Mouse (Mus musculus) layer of hippocampus, adult 11-12 months (tissue): Measurements from ENCODE around the gene Mfsd5.

Source experiments
- DNase-seq: peaks from one replicate; pipeline ENCODE4 v3.0.0; 2022; ENCODE audit warnings: low spot score

The Mfsd5 gene

DNA sequence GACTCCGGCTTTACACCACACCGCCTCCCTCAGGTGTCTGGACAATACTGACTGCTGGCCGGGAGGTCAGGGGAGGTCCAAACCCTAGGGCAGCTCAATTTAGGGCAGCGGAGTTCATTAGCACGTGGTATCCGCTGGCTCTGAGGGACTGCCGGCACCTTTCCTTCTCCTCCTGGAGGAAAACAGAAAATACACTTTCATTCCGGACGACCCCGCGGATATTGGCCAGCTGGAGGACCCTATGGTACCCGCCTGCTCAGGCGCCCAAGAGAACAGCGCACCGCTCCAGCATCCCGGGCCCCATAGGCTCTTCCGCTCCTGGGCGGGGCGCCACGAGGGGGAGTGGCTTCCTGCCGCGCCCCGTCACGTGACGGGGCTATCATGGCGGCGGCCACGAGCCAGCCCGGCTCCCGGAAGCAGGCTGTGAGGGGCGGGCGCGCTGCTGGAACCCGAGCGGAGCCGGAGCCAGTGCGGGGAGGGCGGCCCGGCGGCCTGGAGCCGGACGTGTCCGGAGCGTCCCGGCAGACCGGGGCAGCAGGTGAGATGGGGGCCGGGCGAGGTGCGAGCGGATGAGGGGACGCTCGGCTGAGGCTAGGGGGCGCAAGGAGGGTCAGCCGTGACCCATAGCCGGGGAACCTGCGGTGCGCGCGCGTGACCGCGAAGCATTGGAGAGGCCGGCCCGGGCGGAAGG is at the start of gene Mfsd5:
Gene Mfsd5, plus strand, starts transcription at position 363 of the 691 bp plus-strand sequence.
- DNase-seq, result peak; percentile 84

DNA sequence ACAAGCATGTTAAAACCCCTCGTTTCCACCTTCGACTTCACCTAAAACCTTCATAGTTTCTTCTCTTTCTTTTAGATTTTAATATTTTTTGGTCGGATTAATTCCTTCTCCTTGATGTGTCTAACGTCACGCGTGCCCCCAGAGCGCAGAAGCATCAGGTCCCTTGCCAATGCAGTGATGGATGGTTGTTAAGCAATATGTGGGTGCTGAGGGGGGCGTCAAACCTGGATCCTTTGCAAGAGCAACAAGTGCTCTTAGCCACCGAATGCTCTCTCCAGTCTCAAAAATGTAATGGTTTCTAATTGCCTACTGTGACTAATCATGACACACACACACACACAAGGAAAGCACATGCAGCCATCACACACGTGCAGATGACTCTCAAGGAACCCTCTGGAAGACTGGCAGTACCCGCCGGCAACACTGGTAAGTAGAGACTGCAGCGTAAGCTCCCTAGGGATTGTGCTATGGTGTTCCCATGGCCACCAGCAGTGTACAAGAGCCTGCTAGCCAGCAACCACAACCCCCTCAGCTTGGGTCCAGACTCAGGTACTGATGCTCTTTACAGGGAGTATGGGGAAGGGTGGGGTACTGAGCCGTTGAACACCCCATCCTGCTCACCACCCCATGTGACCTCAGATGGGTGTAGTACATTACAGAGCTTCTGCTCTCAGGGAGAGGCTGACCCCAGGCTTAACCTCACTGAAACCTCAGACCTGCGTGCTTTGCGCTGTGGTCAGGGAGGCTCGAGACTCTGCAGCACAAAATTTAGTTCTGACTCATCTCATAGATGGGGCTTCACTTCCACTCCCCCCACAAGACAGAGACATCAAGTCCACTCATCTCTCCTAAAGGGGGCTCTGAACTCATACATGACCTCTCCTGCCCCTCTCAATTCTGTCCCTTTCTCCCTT is 48.6 kb upstream of the Mfsd5 start:
- no peak for DNase-seq

DNA sequence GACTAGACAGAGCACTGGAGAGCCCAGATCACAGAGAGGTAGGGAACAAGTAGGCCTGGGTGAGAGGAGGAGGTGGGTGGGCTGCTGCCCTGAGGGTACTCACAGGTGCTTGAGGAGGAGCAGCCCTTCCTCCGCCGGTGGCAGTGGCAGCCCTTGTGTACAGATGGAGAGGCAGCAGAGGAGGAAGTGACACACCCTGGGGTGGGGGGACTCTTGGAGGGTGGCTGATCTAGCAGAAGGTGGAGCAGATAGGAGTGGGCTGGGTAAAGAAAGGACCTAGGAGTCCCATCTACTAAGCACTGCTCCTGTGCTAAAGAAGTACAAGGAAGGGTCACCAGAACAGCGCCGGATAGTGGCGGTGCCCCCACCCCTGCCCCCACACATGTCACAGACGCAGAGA is 47.5 kb upstream of the Mfsd5 start, which contains the start of gene Itgb7:
Gene Itgb7, minus strand, starts transcription at position 197 of the 400 bp plus-strand sequence.
- DNase-seq, result no peak

DNA sequence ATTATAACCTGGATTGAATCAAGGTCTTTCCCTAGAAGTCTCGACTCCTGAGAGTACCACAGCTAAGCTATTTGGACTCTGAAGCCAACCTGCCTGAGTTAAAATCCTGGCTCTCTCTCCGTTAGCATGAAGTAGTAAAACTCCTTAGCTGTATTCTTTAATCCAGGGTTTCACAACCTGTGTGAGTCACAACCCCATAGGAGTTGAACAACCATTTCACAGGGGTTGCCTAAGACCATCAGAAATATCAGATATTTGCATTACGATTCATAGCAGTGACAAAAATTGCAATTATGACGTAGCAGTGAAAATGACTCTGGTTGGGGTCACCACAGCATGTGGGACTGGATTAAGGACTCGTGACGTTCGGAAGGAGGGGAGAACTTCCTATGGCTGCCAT is 46.5 kb upstream of the Mfsd5 start:
- no peak for DNase-seq

DNA sequence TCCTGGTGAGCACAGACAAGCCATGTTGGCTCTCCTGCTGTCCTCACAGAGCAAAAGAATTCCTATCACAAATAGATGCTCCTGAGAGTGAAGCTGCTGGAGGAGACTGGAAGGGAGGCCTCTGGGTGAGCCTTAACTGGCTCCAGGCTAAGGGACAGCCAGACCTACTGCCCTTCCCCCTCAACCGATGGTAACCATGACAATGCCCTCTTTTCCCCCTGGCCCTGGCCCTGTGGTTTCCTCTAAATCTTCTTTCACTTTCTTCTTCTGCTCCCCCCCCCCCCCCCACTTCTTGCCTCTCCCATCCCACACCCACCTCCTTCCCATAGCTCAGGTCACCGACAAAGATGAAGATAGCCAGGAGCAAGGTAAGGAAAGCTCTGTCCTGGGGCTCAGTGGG is 45.4 kb upstream of the Mfsd5 start:
- DNase-seq, result no peak

DNA sequence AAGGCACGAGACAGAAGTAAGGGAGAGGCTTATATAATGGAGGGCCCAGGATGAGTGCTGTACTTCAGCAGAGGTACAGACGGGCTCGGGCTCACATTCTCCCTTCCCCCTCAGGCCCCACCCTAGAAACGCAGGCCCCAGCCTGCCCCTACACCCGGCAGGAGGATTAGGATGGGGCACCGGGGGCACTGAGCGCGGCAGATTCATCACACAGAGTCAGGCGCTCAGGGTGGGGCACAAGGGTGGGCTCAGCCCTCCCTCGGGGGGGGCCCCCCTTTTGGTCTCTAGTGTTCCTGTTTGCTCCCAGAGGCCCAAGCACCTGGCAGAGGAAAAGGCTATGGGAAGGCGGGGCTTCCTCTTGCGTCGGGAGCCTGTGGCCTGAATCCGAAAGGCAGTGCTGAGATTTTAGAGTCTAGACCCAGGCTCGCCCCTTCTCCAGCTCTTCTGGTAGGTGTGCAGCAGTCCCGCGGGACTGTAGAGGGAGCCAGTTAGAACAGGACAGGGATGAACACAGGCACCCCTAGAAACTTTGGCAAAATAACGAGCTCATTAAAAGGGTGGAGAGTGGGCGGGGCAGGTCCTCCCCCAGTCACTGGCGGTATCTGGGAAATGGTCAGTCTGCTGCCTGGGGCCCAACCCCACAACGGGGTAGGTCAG is 43.8 kb upstream of the Mfsd5 start:
- DNase-seq, result no peak

DNA sequence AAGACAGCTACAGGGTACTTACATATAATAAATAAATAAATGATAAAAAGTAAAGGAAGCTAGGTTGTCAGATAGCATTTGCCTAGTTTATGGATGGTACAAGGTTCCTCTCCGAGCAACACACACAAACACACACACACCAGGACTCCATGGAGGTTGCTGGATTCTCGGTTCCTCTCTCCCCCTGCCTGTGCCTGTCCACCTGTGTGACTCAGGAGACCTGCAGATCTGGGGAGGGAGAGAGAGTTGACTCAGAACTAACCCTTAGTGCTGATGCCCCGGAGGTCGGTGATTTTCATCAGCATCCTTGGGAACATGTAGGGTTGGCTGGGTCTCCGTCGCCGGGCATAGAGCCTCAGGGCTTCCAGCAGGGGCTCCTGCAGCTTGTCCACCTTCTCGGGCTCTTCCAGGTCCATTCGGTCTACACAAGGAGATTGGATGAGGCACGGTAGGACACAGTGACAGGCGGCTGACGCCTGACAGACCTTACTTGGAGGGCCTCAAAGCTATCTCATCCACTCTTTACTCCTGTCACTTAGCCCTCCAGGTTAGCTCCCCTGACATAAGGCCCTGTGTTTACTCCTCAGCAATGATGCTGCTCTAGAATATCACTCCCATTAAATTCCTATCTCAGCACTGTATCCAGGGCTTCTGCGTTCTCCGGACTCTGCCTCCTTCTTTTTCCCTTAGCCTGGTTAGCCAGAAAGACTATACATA is 40.6 kb upstream of the Mfsd5 start:
- no peak for DNase-seq

DNA sequence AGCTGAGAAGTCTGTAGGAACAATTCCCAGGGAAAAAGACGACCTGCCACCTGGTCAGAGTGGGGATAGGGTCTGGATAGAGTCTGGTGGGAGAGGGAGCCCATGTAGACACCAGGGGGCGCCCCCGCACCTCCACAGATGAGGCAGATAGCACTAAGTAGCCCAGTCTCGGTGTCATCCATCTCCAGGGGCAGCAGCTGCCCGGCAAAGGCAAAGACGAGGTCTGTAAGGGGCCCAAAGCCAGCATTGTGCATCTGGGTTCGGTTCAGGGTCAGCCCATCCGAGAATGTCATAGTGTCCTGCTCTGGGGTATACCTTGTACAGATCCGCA is 40.0 kb upstream of the Mfsd5 start:
- DNase-seq, result peak; percentile 87

DNA sequence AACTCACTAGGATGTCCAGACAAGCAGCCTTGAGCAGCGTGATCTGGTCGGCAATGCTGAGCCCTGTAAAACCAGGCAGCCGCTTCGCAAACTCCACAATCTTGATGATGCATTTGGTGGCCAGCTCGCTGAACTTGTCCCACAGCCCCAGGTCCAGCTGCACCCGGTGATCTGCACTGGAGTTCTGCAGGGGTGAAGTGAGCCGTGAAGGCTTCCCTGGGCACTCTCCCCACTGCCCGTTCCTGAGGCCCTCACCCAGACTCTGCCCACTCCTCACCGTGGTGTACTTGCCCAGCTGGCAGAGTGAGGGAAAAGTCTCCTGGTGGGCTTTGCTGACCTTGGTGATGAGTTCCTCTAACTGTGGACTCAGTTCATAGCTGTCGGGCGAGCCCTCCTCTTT is 39.4 kb upstream of the Mfsd5 start:
- no peak for DNase-seq

DNA sequence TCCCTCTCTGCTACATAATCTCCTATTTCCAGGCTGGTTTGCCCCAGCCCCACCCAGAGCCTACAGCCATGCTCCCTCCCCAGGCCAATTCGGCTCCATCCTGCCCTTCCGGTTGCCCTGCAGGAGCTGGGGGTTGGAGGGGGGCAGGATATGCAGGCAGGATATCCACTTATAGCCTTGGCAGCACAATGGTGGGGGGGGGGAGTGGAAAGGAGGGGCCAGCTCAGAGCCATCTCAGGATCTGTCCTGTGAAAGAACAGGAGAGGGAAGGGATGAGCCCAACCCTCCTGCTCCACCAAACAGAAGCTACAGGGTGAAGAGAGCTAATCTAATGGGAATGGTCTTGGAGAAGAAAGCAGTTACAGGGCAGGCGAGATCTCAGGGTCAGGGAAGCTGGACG is 38.6 kb upstream of the Mfsd5 start:
- no peak for DNase-seq

DNA sequence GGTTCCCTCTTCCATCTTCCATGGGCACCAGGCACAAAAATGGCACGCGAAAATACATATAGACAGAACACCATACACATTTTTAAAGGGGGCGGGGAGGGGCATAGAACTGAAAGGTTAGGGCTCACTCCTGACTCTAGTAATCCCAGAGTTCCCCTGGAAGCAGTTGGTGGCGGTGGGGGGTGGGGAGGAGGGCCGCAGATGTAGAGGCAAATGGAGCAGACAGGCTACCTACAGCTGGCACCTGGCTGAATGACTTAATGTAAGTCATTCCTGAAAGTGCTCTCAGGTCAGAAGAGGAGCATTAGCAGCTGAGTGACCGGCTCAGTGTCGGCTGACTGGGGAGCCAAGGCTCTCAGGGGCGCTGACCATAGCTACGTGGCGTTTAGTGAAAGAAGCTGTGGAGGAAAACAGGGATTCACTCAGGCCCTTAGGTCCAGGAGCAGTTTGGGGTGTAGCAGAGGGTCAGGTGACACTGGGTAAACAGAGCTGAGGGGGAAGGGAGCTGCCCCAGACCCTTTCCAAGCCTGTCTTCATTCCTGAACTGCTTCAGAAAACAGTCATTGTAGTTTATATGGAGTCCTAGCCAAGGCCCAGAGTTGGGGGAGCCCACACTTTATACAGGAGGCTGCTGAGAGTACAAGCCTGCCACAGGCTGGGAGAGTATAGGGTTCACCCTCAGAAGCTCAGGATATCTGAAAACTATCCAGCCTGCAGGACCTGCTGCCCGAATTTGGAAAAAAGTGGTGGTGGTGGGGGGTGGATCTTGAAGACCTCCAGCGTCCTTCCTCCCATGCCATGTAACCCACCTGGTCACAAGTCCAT is 36.6 kb upstream of the Mfsd5 start:
- DNase-seq, result no peak

DNA sequence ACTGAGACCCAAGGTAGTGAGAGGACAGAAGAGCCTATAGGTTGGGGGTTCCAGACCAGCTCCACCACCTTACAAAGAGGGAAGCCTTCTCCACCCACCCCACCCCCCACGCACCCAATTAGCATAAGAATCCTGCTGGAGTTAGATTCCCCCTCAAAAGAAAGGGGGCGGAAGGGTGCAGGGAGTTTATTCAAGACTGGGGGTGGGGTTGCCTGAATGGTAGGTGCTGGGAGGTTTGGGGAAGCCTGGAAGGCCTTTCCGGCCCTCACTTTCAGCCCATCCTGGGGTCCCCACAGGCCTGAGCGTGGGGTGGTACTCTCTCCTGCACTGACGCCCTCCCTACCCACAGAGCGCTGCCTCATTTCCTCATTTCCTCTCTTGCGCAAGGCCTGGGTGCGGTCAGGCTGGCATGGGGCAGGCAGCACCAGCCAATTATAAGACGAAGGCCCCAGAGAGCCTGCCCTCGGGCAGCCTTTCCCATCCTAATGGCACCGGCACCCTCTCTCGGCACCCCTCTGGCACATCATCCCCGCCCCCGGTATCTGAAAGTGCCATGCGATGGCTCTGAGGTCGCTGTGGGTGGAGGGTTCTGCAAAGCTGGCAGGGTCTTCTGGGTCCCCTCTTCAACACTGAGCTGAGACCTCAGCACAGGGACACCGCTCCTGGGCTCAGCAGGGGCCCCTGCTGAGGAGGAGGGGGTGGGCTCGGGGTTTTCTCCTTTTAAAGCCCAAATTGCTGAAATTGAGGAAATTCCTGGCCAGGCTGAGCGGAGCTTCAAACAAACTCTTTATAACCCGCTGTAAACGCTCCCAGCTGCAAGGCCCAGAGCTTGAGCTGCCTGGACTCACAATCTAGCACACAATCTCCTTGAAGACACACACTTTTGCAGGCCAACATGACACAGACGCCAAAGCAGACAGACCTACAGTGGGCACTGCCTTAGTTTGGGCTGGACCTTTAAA is 35.7 kb upstream of the Mfsd5 start:
- no peak for DNase-seq

DNA sequence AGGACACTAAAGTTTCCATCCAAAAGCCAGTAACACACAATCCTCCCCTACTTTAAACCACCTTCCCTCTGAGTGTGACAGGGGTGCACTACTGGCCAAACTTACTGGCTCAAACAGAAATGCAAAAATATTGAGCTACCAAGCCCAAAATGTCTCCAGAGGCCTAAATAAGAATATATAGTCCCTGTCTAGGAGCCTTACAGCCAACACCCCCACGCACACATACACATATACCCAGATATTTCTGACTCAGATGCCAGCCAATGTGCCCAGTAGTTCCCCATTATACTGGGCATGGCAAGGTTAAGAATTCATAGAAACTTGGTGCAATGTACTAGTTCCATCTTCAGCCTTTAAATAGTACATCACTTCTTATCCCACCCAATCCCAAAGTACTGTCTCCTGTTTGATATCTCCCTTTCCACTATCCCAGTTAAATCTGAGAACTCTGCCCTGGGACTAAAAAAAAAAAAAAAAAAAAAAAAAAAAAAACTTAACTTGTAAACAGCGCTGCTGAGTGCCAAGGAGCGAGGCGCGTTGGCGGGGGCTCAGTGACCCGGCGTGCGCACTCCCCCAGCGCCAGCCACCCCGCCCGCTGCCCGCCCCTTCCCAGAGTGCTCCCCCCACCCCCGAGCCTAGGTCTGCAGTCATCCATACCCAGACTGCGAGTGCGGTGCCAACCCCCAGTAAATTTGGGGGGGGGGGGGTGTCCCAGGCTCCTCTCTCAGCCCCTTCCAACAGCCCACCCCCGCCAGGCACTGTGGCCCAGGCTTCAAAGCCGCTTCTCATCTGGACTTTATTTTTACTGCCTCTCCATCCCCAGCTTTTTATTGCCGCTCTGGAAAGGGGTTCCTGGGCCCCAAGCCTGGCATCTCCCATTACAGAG is 34.7 kb upstream of the Mfsd5 start:
- no peak for DNase-seq

DNA sequence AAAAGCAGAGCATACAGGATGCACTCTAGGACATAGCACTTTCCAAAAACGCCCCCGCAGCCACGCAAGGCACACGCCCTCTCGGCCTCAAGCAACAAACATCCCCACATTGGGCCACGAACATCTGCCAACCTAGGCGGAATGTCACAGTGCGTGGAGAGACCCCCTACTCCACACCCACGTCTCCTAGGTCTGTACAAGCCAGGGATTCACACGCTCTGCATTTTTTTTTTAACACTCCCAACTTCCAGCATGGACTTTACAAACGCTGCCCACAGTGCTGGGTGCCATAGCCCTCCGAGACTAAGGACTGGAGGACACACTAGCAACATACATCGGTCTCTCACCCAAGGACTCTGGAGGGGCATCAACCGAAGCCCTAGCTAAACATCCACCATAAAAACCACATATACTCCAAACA is 33.8 kb upstream of the Mfsd5 start:
- DNase-seq, result no peak

DNA sequence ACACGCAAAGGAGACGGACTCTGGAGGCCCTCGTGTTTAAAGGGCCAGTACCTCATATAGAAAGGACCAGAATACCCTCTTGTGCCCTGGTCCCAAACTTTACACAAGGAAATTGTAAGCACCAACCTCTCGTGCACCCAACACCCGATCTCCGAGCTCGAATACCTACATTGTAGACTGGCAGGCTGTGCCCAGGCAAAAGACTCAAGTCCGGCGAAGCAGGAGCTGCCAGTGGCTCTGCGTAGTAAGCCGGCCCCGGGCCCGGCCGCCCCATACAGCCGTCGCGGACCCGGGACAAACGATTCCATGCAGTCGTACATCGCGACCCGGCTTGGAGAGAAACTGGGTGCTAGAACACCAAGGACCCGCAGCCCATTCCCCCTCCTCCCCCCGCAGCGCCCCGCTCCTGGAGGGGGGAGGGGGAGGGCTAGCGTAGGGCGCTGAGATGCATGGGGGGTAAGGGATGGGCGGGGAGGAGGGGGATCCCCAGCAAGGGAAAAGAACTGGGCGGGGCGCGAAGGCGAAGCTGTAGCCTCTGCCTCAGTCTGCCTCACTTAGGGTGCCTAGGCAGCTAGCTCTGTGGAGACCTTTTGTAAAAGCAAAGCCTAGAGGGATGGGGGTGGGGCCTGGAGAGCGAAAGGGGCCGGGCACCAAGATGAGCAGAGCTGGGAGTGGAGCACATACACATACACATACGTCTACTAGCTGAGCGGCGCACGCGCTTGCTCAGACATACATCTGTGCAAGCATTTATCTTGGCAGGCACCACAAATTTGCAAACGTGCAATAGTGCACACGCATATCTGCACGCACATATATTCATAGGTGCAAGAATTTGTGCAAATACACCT is 33.1 kb upstream of the Mfsd5 start:
- DNase-seq, result peak; percentile 74

DNA sequence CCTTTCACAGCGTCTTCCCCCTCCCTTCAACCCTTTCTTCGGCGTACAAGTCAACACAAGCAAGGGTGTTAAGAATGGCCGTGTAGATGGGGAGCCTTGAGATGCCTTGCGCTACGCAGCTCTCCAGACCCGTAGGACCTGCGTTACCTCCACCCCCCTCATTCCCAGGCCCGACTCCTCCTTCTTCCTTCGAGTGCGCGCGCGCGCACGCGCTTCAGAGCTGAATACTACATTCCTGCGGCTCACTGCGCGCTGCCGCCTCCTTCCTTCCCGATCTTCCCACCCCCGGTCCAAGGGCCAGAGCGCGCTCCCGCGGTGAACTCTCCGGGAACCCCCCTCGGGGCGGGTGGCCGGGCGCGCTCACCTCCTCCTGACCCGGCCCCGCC is 32.4 kb upstream of the Mfsd5 start:
- peak; percentile 90 for DNase-seq

DNA sequence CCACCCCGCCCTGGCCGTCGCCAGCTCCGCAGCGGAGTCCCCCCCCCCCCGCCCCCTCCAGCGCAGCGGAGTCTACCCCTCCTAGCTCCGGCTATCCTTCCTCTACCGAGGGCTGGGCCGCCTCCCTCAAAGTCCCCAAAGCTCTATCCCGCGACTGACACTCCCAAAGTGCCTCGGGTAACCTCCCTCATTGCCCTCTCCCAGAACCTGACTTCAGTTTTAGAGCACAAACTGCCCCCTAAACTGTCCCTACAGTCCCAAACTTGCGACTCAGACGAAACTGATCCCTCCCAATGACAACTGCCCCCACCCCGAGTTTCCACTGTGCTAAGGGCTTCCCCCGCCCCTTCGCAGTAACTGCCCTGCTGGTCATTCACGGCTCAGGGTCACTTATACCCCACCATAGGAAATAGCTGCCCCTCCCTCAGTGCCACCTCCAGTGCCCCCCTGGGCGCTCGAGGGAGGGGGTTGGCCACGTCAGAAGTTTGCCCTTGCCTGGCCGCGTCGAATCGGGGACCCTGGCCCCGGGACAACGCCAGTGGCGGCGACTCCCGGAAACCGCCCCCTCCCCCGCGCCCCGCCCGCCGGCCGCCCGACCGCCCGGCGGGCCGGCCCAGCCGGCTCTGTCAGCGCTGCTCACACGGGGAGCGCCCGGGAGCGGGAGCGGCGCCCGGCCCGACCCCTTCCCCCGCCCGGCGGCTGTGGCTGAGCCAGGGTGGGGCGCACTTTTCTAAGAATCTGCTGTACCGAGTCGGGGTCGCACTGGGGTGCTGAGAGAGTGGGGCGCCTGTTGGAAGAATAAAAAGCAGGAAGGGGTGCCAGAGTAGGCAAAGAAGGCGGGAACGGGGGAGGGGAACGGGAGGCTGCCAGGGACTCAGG is 31.8 kb upstream of the Mfsd5 start:
- peak; percentile 51 for DNase-seq
